Mouse (Mus musculus) liver, embryonic 14.5 days (tissue): ENCODE results near the gene Lias.

Experiments
- CTCF ChIP-seq: IDR thresholded peaks from 2 replicates; pipeline ENCODE4 v1.5.1; 2016; ENCODE audit warnings: antibody characterized with exemption, low read depth, control low read depth
- EP300 ChIP-seq: IDR thresholded peaks from 2 replicates; pipeline ENCODE4 v1.6.1; 2016; ENCODE audit warnings: antibody characterized with exemption, low read depth

DNA sequence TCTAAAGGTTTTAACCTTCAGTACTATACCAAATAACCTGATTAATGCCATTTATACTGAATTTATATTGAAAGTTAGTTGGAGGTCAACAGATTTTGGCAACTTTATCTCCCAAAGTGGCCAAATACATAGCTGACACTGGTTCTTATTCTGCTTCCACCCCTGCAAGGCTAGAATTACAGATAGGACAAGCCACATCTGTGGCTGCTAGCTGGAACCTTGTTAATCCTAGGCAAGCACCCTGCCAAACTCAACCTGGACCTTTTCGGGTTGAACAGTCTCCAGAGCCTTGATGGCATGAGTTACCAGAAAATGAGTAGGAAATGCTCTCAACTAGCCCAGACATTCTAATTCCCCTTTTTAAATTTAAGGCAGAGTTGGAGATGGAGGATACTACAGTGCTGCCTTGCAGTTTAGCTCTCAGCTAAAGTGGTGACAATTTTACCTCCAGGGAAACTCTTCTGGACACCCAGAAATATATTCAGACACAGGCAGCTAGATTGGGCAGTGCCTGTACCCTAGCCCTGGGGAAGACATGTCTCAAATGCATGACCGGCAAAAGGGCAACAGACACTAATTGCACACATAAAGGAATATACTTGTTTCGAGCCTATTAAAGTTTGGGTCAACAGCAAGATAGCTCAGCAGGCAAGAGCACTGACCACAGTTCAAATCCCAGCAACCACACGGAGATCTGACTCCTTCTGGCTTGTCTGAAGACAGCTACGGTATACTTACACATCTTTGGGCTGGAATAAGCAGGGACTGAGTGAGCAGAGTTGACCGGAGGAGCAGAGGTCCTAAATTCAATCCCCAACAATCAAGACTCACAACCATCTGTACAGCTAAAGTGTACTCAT is 4.1 kb upstream of the Lias start:
- TF ChIP-seq CTCF (no peak), EP300 (no peak)
